Mouse (Mus musculus) liver, embryonic 14.5 days (tissue): ENCODE data around the gene Mcf2l. TPM values are rescaled to one million over a fixed set of nuclear protein-coding genes. Genes with fewer than 3 reads are reported as not detected.

Experiments
- ATAC-seq: fragments of 200-750 bp; cut with Nextera tagmentation; 2 replicates; pipeline ENCODE4 v1.8.0; 2017; ENCODE audit warnings: moderate number of reproducible peaks, mild to moderate bottlenecking, moderate library complexity; ENCODE audit not compliant: insufficient read depth
- DNase-seq, 3 experiments: peaks; one replicate each; pipeline ENCODE4 v3.0.0-alpha.2; 2012 to 2013; ENCODE audit warnings: low read depth in 3 of 3, low spot score in 3 of 3
- H3K27ac ChIP-seq: fragments of 300-500 bp; sonication (generic); 2 replicates; pipeline ENCODE4 v1.5.1; 2014; ENCODE audit warnings: moderate library complexity, mild to moderate bottlenecking, control low read depth, inconsistent platforms
- H3K27me3 ChIP-seq: fragments of 300-500 bp; sonication (generic); 2 replicates; pipeline ENCODE4 v1.6.1; 2014; ENCODE audit warnings: mild to moderate bottlenecking, low read length, moderate library complexity; ENCODE audit not compliant: control insufficient read depth, insufficient read depth
- H3K36me3 ChIP-seq: fragments of 300-500 bp; sonication (generic); replicated peaks from 2 replicates; pipeline ENCODE4 v1.6.1; 2014; ENCODE audit warnings: low read depth; ENCODE audit not compliant: control insufficient read depth, insufficient read depth
- H3K4me1 ChIP-seq, 2 experiments: fragments of 200-500 bp in 1 of 2; fragments of 300-500 bp in 1 of 2; sonication (generic) in 1 of 2; replicated peaks; 2 replicates each; pipeline ENCODE4 v1.6.1; 2012 to 2014; ENCODE audit warnings: antibody characterized with exemption in 1 of 2, inconsistent platforms in 1 of 2, low read length in 1 of 2; ENCODE audit not compliant: control insufficient read depth in 2 of 2, insufficient read depth in 2 of 2
- H3K4me2 ChIP-seq: fragments of 300-500 bp; sonication (generic); 2 replicates; pipeline ENCODE4 v1.6.1; 2014; ENCODE audit warnings: low read depth, mild to moderate bottlenecking, control low read depth, moderate library complexity
- H3K4me3 ChIP-seq, 2 experiments: fragments of 200-500 bp in 1 of 2; fragments of 300-500 bp in 1 of 2; sonication (generic) in 1 of 2; 2 replicates each; pipeline ENCODE4 v1.5.1; 2012 to 2014; ENCODE audit warnings: low read depth in 2 of 2, low read length in 2 of 2, mild to moderate bottlenecking in 2 of 2, control low read depth in 1 of 2, inconsistent platforms in 1 of 2, moderate library complexity in 1 of 2; ENCODE audit not compliant: insufficient read depth in 1 of 2
- H3K9ac ChIP-seq: fragments of 300-500 bp; sonication (generic); replicated peaks from 2 replicates; pipeline ENCODE4 v1.6.1; 2014; ENCODE audit warnings: mild to moderate bottlenecking, control low read depth, moderate library complexity
- H3K9me3 ChIP-seq: fragments of 300-500 bp; sonication (generic); 2 replicates; pipeline ENCODE4 v1.6.1; 2016; ENCODE audit warnings: low read length, mixed read lengths; ENCODE audit not compliant: control insufficient read depth
- CTCF ChIP-seq: IDR thresholded peaks from 2 replicates; pipeline ENCODE4 v1.5.1; 2016; ENCODE audit warnings: antibody characterized with exemption, low read depth, control low read depth
- EP300 ChIP-seq: IDR thresholded peaks from 2 replicates; pipeline ENCODE4 v1.6.1; 2016; ENCODE audit warnings: antibody characterized with exemption, low read depth
- WGBS: fragments of 180-500 bp; shearing (Covaris S2); extraction: QIAGEN DNeasy Blood & Tissue Kit; methylation state at CpG from one replicate; pipeline ENCODE4 v1.1.7; 2014; ENCODE audit not compliant: insufficient replicate concordance; 5-methylcytosine and 5-hydroxymethylcytosine counted together
- polyA plus RNA-seq, 2 experiments: library from polyadenylated mRNA; depleted of rRNA in 1 of 2; stranded (reverse) in 1 of 2; unstranded in 1 of 2; fragments of >200 nt; fragmentation: Nextera tagmentation in 1 of 2; extraction: Ambion mirVana in 1 of 2; gene quantifications; 2 replicates each; pipeline versions ENCODE4 v1.2.1 to v1.2.3; 2012 to 2014

The Mcf2l gene
- polyA plus RNA-seq, 2 experiments, result 0.44 to 0.72 TPM

DNA sequence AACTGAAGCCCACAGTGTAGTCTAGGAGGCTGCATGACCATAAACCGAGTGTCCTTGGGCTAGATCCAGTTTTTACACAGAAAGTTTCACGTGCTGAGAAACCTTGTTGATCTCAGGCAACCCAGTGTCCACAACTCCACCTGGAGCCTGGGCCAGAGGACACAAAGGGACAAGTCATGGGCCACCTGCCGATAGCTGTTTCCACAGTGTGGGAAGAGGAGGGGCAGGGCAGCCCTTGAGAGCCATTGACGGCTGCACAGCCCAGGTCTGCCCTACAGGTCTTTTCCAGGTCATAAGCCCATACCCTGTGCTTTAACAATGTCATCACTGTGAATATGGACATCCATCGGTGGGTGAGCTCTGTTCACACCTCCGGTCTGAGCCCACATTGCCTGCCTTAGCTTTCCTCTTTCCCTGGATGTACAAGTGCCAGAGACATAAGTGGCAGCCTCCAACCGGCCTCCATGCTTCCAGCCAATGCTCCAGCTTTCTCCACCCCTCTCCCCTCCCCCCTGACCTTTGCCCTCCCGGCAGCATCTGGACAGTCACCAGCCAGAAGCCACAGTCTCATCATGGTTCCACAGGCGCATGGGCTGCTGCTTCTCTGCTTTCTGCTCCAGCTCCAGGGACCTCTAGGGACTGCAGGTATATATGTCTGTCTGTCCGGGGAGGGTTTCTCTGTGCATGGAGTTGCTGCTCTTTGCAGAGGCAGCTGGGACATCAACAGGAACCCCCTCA is 152.1 kb downstream of the Mcf2l start, which contains the start of gene F7:
Gene F7, plus strand, starts transcription at position 548 of the 738 bp plus-strand sequence.
- DNase-seq, result no peak
- no peak for TF ChIP-seq CTCF
- Histone ChIP-seq H3K27ac (no peak within 1 kb of the TSS), H3K9me3 (no peaks in the 10 kb centered on the region), H3K4me3 (no peak within 1 kb of the TSS), H3K9ac (no peak within 1 kb of the TSS), H3K27me3 (no peaks in the 10 kb centered on the region), H3K36me3 (no peaks in the 10 kb centered on the region), H3K4me1 (peaks cover 0 to 9% of the 10 kb centered on the region in 2 experiments; a peak in 1 of 4 replicates), H3K4me2 (no peak within 1 kb of the TSS)
- ATAC-seq, result peak; percentile 55; the same call in 1 of the 2 replicates
- WGBS, result 51% methylated on average over 10 of the region's 10 CpGs

DNA sequence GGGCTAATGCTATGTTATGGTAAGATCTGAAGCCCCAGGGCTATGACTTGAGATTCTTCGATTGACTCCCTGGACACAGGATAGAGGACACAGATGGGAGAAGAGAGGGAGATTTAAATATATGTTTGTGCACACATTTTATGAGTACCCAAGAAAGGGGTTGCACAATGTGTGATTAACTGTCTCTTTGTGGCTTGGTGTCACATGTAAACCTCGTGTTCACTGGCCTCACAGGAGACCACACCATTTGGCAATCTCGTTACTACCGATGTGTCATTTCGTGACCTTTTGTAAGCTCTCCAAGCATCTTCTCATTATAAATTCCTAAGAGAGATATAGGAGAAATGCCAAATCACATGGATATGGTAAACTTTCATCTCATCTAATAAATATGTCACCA is 154.0 kb downstream of the Mcf2l start:
- no peaks in the 10 kb centered on the region for H3K9me3 ChIP-seq

DNA sequence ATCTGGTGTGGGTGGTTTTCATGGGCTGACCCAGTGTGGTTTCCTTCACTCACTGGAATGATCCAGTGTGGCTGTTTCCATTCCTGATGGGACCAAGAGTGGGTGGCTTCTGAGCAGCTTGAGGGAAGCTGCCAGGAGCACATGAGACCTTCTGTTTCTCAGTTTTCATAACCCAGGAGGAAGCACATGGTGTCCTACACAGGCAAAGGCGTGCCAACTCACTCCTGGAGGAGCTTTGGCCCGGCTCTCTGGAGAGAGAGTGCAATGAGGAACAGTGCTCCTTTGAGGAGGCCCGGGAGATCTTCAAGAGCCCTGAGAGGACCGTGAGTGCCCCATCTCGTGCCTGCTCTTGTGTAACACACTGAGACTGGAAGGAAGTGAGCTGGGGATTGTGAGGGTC is 154.9 kb downstream of the Mcf2l start:
- Histone ChIP-seq H3K4me1 (peaks cover 0 to 9% of the 10 kb centered on the region in 2 experiments; a peak in 1 of 4 replicates), H3K36me3 (no peaks in the 10 kb centered on the region), H3K9ac (no peak overlapping the region), H3K27me3 (no peaks in the 10 kb centered on the region), H3K9me3 (no peaks in the 10 kb centered on the region), H3K4me2 (no peak overlapping the region), H3K4me3 (no peak overlapping the region), H3K27ac (no peak overlapping the region)
- ATAC-seq, result no peak
- TF ChIP-seq CTCF, result no peak
- no peak for TF ChIP-seq EP300
- no peak for DNase-seq
- 41% methylated on average over 5 of the region's 5 CpGs for WGBS

More for the DNA sequence above, 154.0 kb downstream of the Mcf2l start:
- Histone ChIP-seq H3K36me3 (no peaks in the 10 kb centered on the region), H3K4me1 (peaks cover 0 to 9% of the 10 kb centered on the region in 2 experiments; a peak in 1 of 4 replicates), H3K27me3 (no peaks in the 10 kb centered on the region), H3K9ac (no peak overlapping the region), H3K4me3 (no peak overlapping the region), H3K4me2 (no peak overlapping the region), H3K27ac (no peak overlapping the region)
- no peak for ATAC-seq
- TF ChIP-seq CTCF (no peak), EP300 (no peak)
- 65% methylated on average over 5 of the region's 5 CpGs for WGBS
- DNase-seq, result no peak

DNA sequence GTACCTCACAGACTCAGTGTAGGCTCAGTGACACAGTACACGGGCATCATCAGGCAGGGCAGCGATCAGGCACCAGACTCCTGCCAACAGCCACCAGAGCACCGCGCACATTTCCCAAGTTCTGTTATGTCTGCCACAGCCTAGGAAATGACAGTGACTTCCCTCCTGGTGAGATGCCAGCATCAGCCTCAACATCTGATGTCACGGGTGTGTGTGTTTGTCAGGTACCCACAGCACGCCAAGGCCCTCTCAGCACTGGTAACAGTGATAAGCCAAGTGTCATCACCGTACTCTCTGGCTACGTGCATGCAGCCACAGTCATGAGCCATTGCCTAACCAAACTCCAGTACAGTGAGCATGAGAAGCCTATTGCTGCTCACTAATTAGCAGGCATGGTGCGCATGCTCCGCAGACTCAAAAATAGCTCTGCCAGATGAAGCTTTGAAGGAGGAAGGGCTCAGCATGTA is 162.8 kb downstream of the Mcf2l start:
- Histone ChIP-seq H3K4me3 (no peak overlapping the region), H3K4me2 (no peak overlapping the region), H3K9me3 (no peaks in the 10 kb centered on the region), H3K9ac (no peak overlapping the region), H3K4me1 (peaks cover 0 to 8% of the 10 kb centered on the region in 2 experiments; a peak in 2 of 4 replicates), H3K36me3 (no peaks in the 10 kb centered on the region; the same call in 1 of the 2 replicates), H3K27me3 (no peaks in the 10 kb centered on the region), H3K27ac (no peak overlapping the region)
- WGBS, result 55% methylated on average over 10 of the region's 10 CpGs
- DNase-seq, result no peak
- no peak for ATAC-seq
- TF ChIP-seq CTCF, result no peak
- TF ChIP-seq EP300, result no peak

DNA sequence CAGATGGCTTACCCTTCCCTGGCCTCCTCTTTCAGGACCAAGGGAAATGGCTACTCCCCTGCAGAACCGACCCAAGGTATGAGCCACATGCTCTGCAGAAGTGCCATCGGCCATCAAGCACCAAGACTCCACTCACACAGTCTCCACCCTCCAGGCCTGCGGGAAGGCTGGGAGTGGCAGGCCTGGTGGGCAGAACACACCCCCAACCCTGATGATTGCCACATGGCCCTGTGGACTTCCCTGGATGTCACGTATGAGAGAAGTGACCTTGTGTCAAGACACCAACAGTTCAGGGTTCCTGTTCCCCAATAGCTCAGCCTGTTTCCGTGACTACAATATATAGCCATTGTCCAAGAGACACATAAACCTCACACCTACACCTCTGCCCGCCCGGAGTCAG is 163.4 kb downstream of the Mcf2l start, which contains the start of gene F10:
Gene F10, plus strand, starts transcription at position 294 of the 400 bp plus-strand sequence.
- Histone ChIP-seq H3K9me3 (no peaks in the 10 kb centered on the region), H3K4me2 (peak within 1 kb of the TSS; percentile 47), H3K27me3 (no peaks in the 10 kb centered on the region), H3K9ac (no peak within 1 kb of the TSS; the same call in 1 of the 2 replicates), H3K4me3 (peak within 1 kb of the TSS; percentile 30 to 36), H3K27ac (peak within 1 kb of the TSS; percentile 31), H3K36me3 (no peaks in the 10 kb centered on the region; the same call in 1 of the 2 replicates), H3K4me1 (peaks cover 0 to 8% of the 10 kb centered on the region in 2 experiments; a peak in 2 of 4 replicates)
- TF ChIP-seq CTCF (no peak), EP300 (no peak)
- WGBS, result 43% methylated on average over 7 of the region's 7 CpGs
- no peak for DNase-seq
- ATAC-seq, result peak; percentile 54
